Comparison of ENCODE assay signal across 33 mouse cellular contexts in genomic region chr12:31090401-31090800, GRCm38 (mm10). TPM values are rescaled to one million over a fixed set of nuclear protein-coding genes. Genes with fewer than 3 reads are reported as not detected.
DNase-seq lines count a peak whose midpoint lies in the region; ATAC-seq lines count a peak whose summit lies in the region.
"Had no signal": no experiment of that assay in that cellular context is flagged by ENCODE, and none has a peak within 500 bp of the region (broad histone marks: within the 10 kb centered on the region; RNA-seq: fewer than 3 reads in every experiment).

No protein-coding gene starts in this region.

- ATAC-seq in midbrain, embryonic 16.5 days: no peak
- ATAC-seq: activated CD4-positive, CD25-positive, alpha-beta regulatory T cell, adult 4 months; forebrain, embryonic 14.5 days; hindbrain, embryonic 16.5 days had no signal

- H3K36me3 ChIP-seq in midbrain, embryonic 16.5 days (ENCODE audit: control insufficient read depth, insufficient read depth, low read length): no peaks in the 10 kb centered on the region
- no peaks in the 10 kb centered on the region for H3K36me3 ChIP-seq in midbrain, embryonic 10.5 days
- H3K36me3 ChIP-seq: embryonic facial prominence, embryonic 10.5 days; embryonic facial prominence, embryonic 15.5 days; heart, embryonic 10.5 days; kidney, embryonic 15.5 days; neural tube, embryonic 15.5 days had no signal

- no peak overlapping the region for H3K4me2 ChIP-seq in midbrain, embryonic 16.5 days (ENCODE audit: low read length)
- H3K4me2 ChIP-seq: embryonic facial prominence, embryonic 15.5 days; kidney, embryonic 15.5 days; neural tube, embryonic 15.5 days had no signal

- peak; percentile 29 for DNase-seq in adrenal gland, adult 8-10 months
- no peak for DNase-seq in adrenal gland, adult 18-20 months (ENCODE audit: low spot score in 2 of 2)
- DNase-seq in midbrain, embryonic 10.5 days (ENCODE audit: low spot score): no peak
- DNase-seq in adrenal gland, postnatal 10 days: peak; percentile 30
- peak; percentile 72 for DNase-seq in testis, postnatal 10 days (ENCODE audit: low spot score)
- DNase-seq in heart, adult 9 months (ENCODE audit: low spot score in 2 of 2): no peak
- DNase-seq in right cerebral cortex, adult 2 months (ENCODE audit: low spot score in 2 of 2): no peak
- DNase-seq: cerebellum, adult 2 months; cerebellum, postnatal 25 days; gastrocnemius, postnatal 14 days; kidney, adult 18-20 months; kidney, postnatal 25 days; liver; lung, adult 2 months; lung, postnatal 10 days; right cerebral cortex, postnatal 14 days; thymus, adult 18-20 months; thymus, postnatal 25 days had no signal

- H3K27ac ChIP-seq in midbrain, embryonic 16.5 days (ENCODE audit: low read length): no peak overlapping the region
- H3K27ac ChIP-seq in midbrain, embryonic 10.5 days (replicated peaks): no peak overlapping the region; the same call in 1 of the 2 replicates
- H3K27ac ChIP-seq: embryonic facial prominence, embryonic 10.5 days; embryonic facial prominence, embryonic 15.5 days; heart, embryonic 10.5 days; kidney, embryonic 15.5 days; liver, embryonic 14.5 days; macrophage; neural tube, embryonic 15.5 days had no signal

- no peak overlapping the region for H3K4me3 ChIP-seq in midbrain, embryonic 16.5 days (ENCODE audit: low read depth, low read length)
- no peak overlapping the region for H3K4me3 ChIP-seq in midbrain, embryonic 10.5 days
- H3K4me3 ChIP-seq: embryonic facial prominence, embryonic 10.5 days; embryonic facial prominence, embryonic 15.5 days; heart, embryonic 10.5 days; kidney, embryonic 15.5 days; neural tube, embryonic 15.5 days had no signal

- no peaks in the 10 kb centered on the region for H3K9me3 ChIP-seq in midbrain, embryonic 16.5 days (replicated peaks; ENCODE audit: control insufficient read depth, low read length, poor library complexity, severe bottlenecking)
- H3K9me3 ChIP-seq in midbrain, embryonic 10.5 days (replicated peaks): no peaks in the 10 kb centered on the region
- H3K9me3 ChIP-seq: embryonic facial prominence, embryonic 10.5 days; embryonic facial prominence, embryonic 15.5 days; heart, embryonic 10.5 days; kidney, embryonic 15.5 days; neural tube, embryonic 15.5 days had no signal

- no peaks in the 10 kb centered on the region for H3K4me1 ChIP-seq in midbrain, embryonic 16.5 days (ENCODE audit: control insufficient read depth, insufficient read depth, low read length)
- H3K4me1 ChIP-seq in midbrain, embryonic 10.5 days: peaks cover 5% of the 10 kb centered on the region; the same call in 1 of the 2 replicates
- H3K4me1 ChIP-seq: embryonic facial prominence, embryonic 10.5 days; embryonic facial prominence, embryonic 15.5 days; kidney, embryonic 15.5 days; neural tube, embryonic 15.5 days had no signal

- H3K9ac ChIP-seq in midbrain, embryonic 16.5 days (ENCODE audit: low read depth, low read length): 0 out of 2 replicates have a peak overlapping the region, but pooled peaks have one; percentile 7
- H3K9ac ChIP-seq: embryonic facial prominence, embryonic 15.5 days; kidney, embryonic 15.5 days; liver, embryonic 14.5 days; neural tube, embryonic 15.5 days had no signal

- no peaks in the 10 kb centered on the region for H3K27me3 ChIP-seq in midbrain, embryonic 16.5 days (ENCODE audit: control insufficient read depth, insufficient read depth, low read depth, low read length)
- no peaks in the 10 kb centered on the region for H3K27me3 ChIP-seq in midbrain, embryonic 10.5 days (ENCODE audit: low read depth, poor library complexity, severe bottlenecking)
- H3K27me3 ChIP-seq: embryonic facial prominence, embryonic 15.5 days; kidney, embryonic 15.5 days; neural tube, embryonic 15.5 days had no signal

- 17% methylated on average over 6 of the region's 6 CpGs for WGBS in midbrain, embryonic 16.5 days
- WGBS in midbrain, embryonic 10.5 days: 23% methylated on average over 6 of the region's 6 CpGs

RNA-seq across cellular contexts. Expression of gene Fam110c, which starts 16.7 kb away (rescaled TPM):
- 1 to 10 TPM in 2 of 4 experiments, under 1 TPM in 2; 0.56 to 1.2 (median 0.86) TPM for total RNA-seq in adrenal gland, adult 8-10 months (2022)
- 1 to 10 TPM in 1 of 2 experiments, under 1 TPM in 1; 0.61 to 1.2 TPM for total RNA-seq in adrenal gland, adult 18-20 months (2021)
- polyA plus RNA-seq in midbrain, embryonic 16.5 days (2015; fragmentation: Nextera tagmentation; extraction: Ambion mirVana): not detected in 2 replicates
- 0.25 and 0.30 TPM in 2 replicates for polyA plus RNA-seq in midbrain, embryonic 10.5 days (2016; fragmentation: Nextera tagmentation; extraction: Ambion mirVana)
- 1 to 10 TPM in 1 of 2 experiments, under 1 TPM in 1; 0.55 to 1.4 TPM for total RNA-seq in adrenal gland, postnatal 10 days (2021)
- total RNA-seq: gastrocnemius, postnatal 14 days; layer of hippocampus, adult 18-20 months; layer of hippocampus, postnatal 10 days; left cerebral cortex, adult 18-20 months; left cerebral cortex, postnatal 14 days had no signal
- polyA plus RNA-seq: activated CD4-positive, CD25-positive, alpha-beta regulatory T cell, adult 4 months; forebrain, embryonic 14.5 days had no signal

Comparison
In these comparisons a context has a peak if more than half of its experiments do, and no peak if none do; other contexts are left out.
1. DNase-seq: peak in adrenal gland, adult 8-10 months (single experiment), adrenal gland, postnatal 10 days (single experiment) and testis, postnatal 10 days (single experiment); none in adrenal gland, adult 18-20 months (0 of 2), midbrain, embryonic 10.5 days (single experiment), heart, adult 9 months (0 of 2) and right cerebral cortex, adult 2 months (0 of 2).